Mouse (Mus musculus) embryonic facial prominence, embryonic 11.5 days (tissue): ENCODE measurements around the gene Gck. TPM values are rescaled to one million over a fixed set of nuclear protein-coding genes. Genes with fewer than 3 reads are reported as not detected.
"Not testable (repeated sequence)": the region's sequence is repeated elsewhere in the genome, so short reads cannot be mapped to it uniquely, and the experiment has no call there.

Experiments
- ATAC-seq: fragments of 200-750 bp; cut with Nextera tagmentation; replicated peaks from 2 replicates; pipeline ENCODE4 v1.8.0; 2017; ENCODE audit warnings: low read depth; ENCODE audit not compliant: insufficient number of reproducible peaks, low FRiP score, low TSS enrichment
- DNase-seq: peaks from one replicate; pipeline ENCODE4 v3.0.0-alpha.2; 2015; ENCODE audit warnings: low spot score
- H3K27ac ChIP-seq: fragments of 300-500 bp; sonication (generic); replicated peaks from 2 replicates; pipeline ENCODE4 v1.5.1; 2014; ENCODE audit warnings: mild to moderate bottlenecking, low read depth, low read length, control low read depth
- H3K27me3 ChIP-seq: fragments of 300-500 bp; sonication (generic); 2 replicates; pipeline ENCODE4 v1.6.1; 2014; ENCODE audit warnings: mild to moderate bottlenecking, low read length, moderate library complexity, mixed read lengths; ENCODE audit not compliant: control insufficient read depth, insufficient read depth
- H3K36me3 ChIP-seq: fragments of 300-500 bp; sonication (generic); replicated peaks from 2 replicates; pipeline ENCODE4 v1.6.1; 2014; ENCODE audit warnings: low read depth, mild to moderate bottlenecking, low read length, moderate library complexity, mixed read lengths; ENCODE audit not compliant: control insufficient read depth, insufficient read depth
- H3K4me1 ChIP-seq: fragments of 300-500 bp; sonication (generic); 2 replicates; pipeline ENCODE4 v1.6.1; 2014; ENCODE audit warnings: low read length, mixed read lengths; ENCODE audit not compliant: control insufficient read depth, insufficient read depth
- H3K4me2 ChIP-seq: fragments of 300-500 bp; sonication (generic); 2 replicates; pipeline ENCODE4 v1.6.1; 2014; ENCODE audit warnings: low read depth, mild to moderate bottlenecking, control low read depth, low read length, moderate library complexity
- H3K4me3 ChIP-seq: fragments of 300-500 bp; sonication (generic); 2 replicates; pipeline ENCODE4 v1.5.1; 2014; ENCODE audit warnings: low read depth, low read length, control low read depth
- H3K9ac ChIP-seq: fragments of 300-500 bp; sonication (generic); replicated peaks from 2 replicates; pipeline ENCODE4 v1.6.1; 2014; ENCODE audit warnings: mild to moderate bottlenecking, control low read depth, low read length
- H3K9me3 ChIP-seq: fragments of 300-500 bp; sonication (generic); replicated peaks from 2 replicates; pipeline ENCODE4 v1.6.1; 2016; ENCODE audit warnings: mild to moderate bottlenecking, low read length, inconsistent platforms, mixed read lengths; ENCODE audit not compliant: control insufficient read depth
- WGBS: fragments of 180-500 bp; shearing (Covaris S2); extraction: QIAGEN DNeasy Blood & Tissue Kit; methylation state at CpG from one replicate; pipeline ENCODE4 v1.1.7; 2014; 5-methylcytosine and 5-hydroxymethylcytosine counted together
- polyA plus RNA-seq: library from polyadenylated mRNA; unstranded; fragments of >200 nt; fragmentation: Nextera tagmentation; extraction: Ambion mirVana; gene quantifications from 2 replicates; pipeline ENCODE4 v1.2.1, GENCODE M21; 2014

Gene Gck
- polyA plus RNA-seq, 1 experiment from 2014 or later, result 2.2 TPM

- not testable (repeated sequence) for H3K9me3 ChIP-seq, H3K9ac ChIP-seq, H3K36me3 ChIP-seq, H3K27me3 ChIP-seq, ATAC-seq, H3K4me1 ChIP-seq, H3K4me2 ChIP-seq, H3K4me3 ChIP-seq, H3K27ac ChIP-seq
- WGBS, result 87% methylated on average over 6 of the region's 6 CpGs
- peak; percentile 40 for DNase-seq
Observed at GRCm38 (mm10) chr11:5931947-5932346, 17.9 kb downstream of the Gck start.

GRCm38 (mm10) chr11:5930578-5930977 lies 19.3 kb downstream of the Gck start:
- H3K9ac ChIP-seq, result no peak overlapping the region
- no peak for ATAC-seq

GRCm38 (mm10) chr11:5926696-5927220 lies 23.1 kb downstream of the Gck start:
- Histone ChIP-seq H3K36me3 (no peaks in the 10 kb centered on the region), H3K27ac (no peak overlapping the region), H3K4me3 (no peak overlapping the region), H3K9ac (no peak overlapping the region), H3K4me1 (no peaks in the 10 kb centered on the region), H3K4me2 (no peak overlapping the region), H3K9me3 (no peaks in the 10 kb centered on the region), H3K27me3 (no peaks in the 10 kb centered on the region)
- ATAC-seq (no peak), DNase-seq (no peak)
- 88% methylated on average over 3 of the region's 3 CpGs for WGBS

More at GRCm38 (mm10) chr11:5930578-5930977, 19.3 kb downstream of the Gck start:
- Histone ChIP-seq H3K4me2 (no peak overlapping the region), H3K4me3 (no peak overlapping the region), H3K4me1 (no peaks in the 10 kb centered on the region), H3K36me3 (no peaks in the 10 kb centered on the region), H3K9me3 (no peaks in the 10 kb centered on the region), H3K27ac (no peak overlapping the region), H3K27me3 (no peaks in the 10 kb centered on the region)
- no peak for DNase-seq
- 48% methylated on average over 1 of the region's 1 CpGs for WGBS

- no peak overlapping the region for H3K4me3 ChIP-seq
- 51% methylated on average over 8 of the region's 8 CpGs for WGBS
- H3K4me2 ChIP-seq, result no peak overlapping the region
- no peak overlapping the region for H3K27ac ChIP-seq
- no peak for DNase-seq
- H3K9me3 ChIP-seq, result no peaks in the 10 kb centered on the region
- no peak for ATAC-seq
- no peaks in the 10 kb centered on the region for H3K4me1 ChIP-seq
- no peaks in the 10 kb centered on the region for H3K36me3 ChIP-seq
- no peaks in the 10 kb centered on the region for H3K27me3 ChIP-seq
- no peak overlapping the region for H3K9ac ChIP-seq
Observed at GRCm38 (mm10) chr11:5924699-5925098, 25.2 kb downstream of the Gck start.

GRCm38 (mm10) chr11:5920323-5920960 lies 29.4 kb downstream of the Gck start:
- Histone ChIP-seq H3K27me3 (no peaks in the 10 kb centered on the region), H3K36me3 (no peaks in the 10 kb centered on the region), H3K4me3 (no peak overlapping the region), H3K9ac (no peak overlapping the region), H3K4me1 (no peaks in the 10 kb centered on the region), H3K27ac (no peak overlapping the region), H3K9me3 (no peaks in the 10 kb centered on the region), H3K4me2 (no peak overlapping the region)
- 34% methylated on average over 17 of the region's 17 CpGs for WGBS
- DNase-seq (no peak), ATAC-seq (no peak)

- Histone ChIP-seq H3K36me3 (no peaks in the 10 kb centered on the region), H3K4me2 (no peak overlapping the region), H3K4me3 (no peak overlapping the region), H3K9ac (no peak overlapping the region), H3K9me3 (no peaks in the 10 kb centered on the region), H3K27ac (no peak overlapping the region), H3K4me1 (no peaks in the 10 kb centered on the region), H3K27me3 (no peaks in the 10 kb centered on the region)
- WGBS, result 93% methylated on average over 4 of the region's 4 CpGs
- ATAC-seq (no peak), DNase-seq (no peak)
Observed at GRCm38 (mm10) chr11:5919606-5920005, 30.3 kb downstream of the Gck start.

GRCm38 (mm10) chr11:5918111-5918510 lies 31.8 kb downstream of the Gck start:
- 57% methylated on average over 2 of the region's 2 CpGs for WGBS
- Histone ChIP-seq H3K27me3 (no peaks in the 10 kb centered on the region), H3K4me2 (no peak overlapping the region), H3K36me3 (no peaks in the 10 kb centered on the region), H3K4me1 (no peaks in the 10 kb centered on the region), H3K9me3 (no peaks in the 10 kb centered on the region), H3K9ac (no peak overlapping the region), H3K4me3 (no peak overlapping the region), H3K27ac (no peak overlapping the region)
- no peak for ATAC-seq
- peak; percentile 30 for DNase-seq

- Histone ChIP-seq H3K27ac (no peak overlapping the region), H3K4me2 (no peak overlapping the region), H3K36me3 (no peaks in the 10 kb centered on the region), H3K9me3 (no peaks in the 10 kb centered on the region), H3K27me3 (no peaks in the 10 kb centered on the region), H3K4me1 (no peaks in the 10 kb centered on the region), H3K4me3 (no peak overlapping the region), H3K9ac (no peak overlapping the region)
- WGBS, result 77% methylated on average over 8 of the region's 8 CpGs
- ATAC-seq, result no peak
- no peak for DNase-seq
Observed at GRCm38 (mm10) chr11:5916178-5916548, 33.7 kb downstream of the Gck start.
